Mouse (Mus musculus) liver, embryonic 13.5 days (tissue): ENCODE measurements around the gene Srrd. TPM values are rescaled to one million over a fixed set of nuclear protein-coding genes. Genes with fewer than 3 reads are reported as not detected.
"Not testable (repeated sequence)": the region's sequence is repeated elsewhere in the genome, so short reads cannot be mapped to it uniquely, and the experiment has no call there.

Experiments used
- ATAC-seq: fragments of 200-750 bp; cut with Nextera tagmentation; 2 replicates; pipeline ENCODE4 v1.8.0; 2017; ENCODE audit warnings: low read depth, mild to moderate bottlenecking, moderate number of reproducible peaks, moderate library complexity
- DNase-seq: peaks from one replicate; pipeline ENCODE4 v3.0.0; 2022
- H3K27ac ChIP-seq: fragments of 300-500 bp; sonication (generic); 2 replicates; pipeline ENCODE4 v1.5.1; 2015; ENCODE audit warnings: moderate library complexity, mild to moderate bottlenecking, inconsistent platforms
- H3K27me3 ChIP-seq: fragments of 300-500 bp; sonication (generic); 2 replicates; pipeline ENCODE4 v1.6.1; 2015; ENCODE audit warnings: mild to moderate bottlenecking, inconsistent platforms
- H3K36me3 ChIP-seq: fragments of 300-500 bp; sonication (generic); 2 replicates; pipeline ENCODE4 v1.6.1; 2015; ENCODE audit warnings: mild to moderate bottlenecking, inconsistent platforms
- H3K4me1 ChIP-seq: fragments of 300-500 bp; sonication (generic); replicated peaks from 2 replicates; pipeline ENCODE4 v1.6.1; 2015; ENCODE audit warnings: inconsistent platforms
- H3K4me2 ChIP-seq: fragments of 300-500 bp; sonication (generic); 2 replicates; pipeline ENCODE4 v1.6.1; 2015; ENCODE audit warnings: inconsistent platforms, mild to moderate bottlenecking, moderate library complexity
- H3K4me3 ChIP-seq: fragments of 300-500 bp; sonication (generic); replicated peaks from 2 replicates; pipeline ENCODE4 v1.5.1; 2015; ENCODE audit warnings: mild to moderate bottlenecking, inconsistent platforms
- H3K9ac ChIP-seq: fragments of 300-500 bp; sonication (generic); 2 replicates; pipeline ENCODE4 v1.6.1; 2015; ENCODE audit warnings: mild to moderate bottlenecking, inconsistent platforms
- H3K9me3 ChIP-seq: fragments of 300-500 bp; sonication (generic); replicated peaks from 2 replicates; pipeline ENCODE4 v1.6.1; 2016; ENCODE audit warnings: inconsistent platforms
- WGBS: fragments of 180-500 bp; shearing (Covaris S2); methylation state at CpG from one replicate; pipeline ENCODE4 v1.1.7; 2015; ENCODE audit not compliant: insufficient replicate concordance; 5-methylcytosine and 5-hydroxymethylcytosine counted together
- polyA plus RNA-seq: library from polyadenylated mRNA; unstranded; fragments of >200 nt; fragmentation: Nextera tagmentation; extraction: Ambion mirVana; gene quantifications from 2 replicates; pipeline ENCODE4 v1.2.1, GENCODE M21; 2015

Srrd gene
- polyA plus RNA-seq, 1 experiment from 2014 or later, result 20.2 TPM

DNA sequence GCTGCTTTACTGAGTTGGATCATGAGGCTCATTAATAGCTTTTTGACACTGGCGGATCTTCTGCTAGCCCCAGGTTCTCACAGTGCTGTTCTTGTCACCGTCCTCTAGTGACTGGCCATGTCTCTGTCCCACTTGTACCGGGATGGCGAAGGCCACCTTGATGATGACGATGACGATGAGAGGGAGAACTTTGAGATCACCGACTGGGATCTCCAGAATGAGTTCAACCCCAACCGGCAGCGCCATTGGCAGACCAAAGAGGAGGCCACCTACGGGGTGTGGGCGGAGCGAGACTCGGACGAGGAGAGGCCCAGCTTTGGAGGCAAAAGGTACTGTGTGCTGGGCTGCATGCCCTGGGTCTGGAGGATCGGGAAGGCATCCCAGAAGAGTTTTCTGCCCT, 15.0 kb downstream of the Srrd start:
- H3K9me3 ChIP-seq, result no peaks in the 10 kb centered on the region
- no peak overlapping the region for H3K9ac ChIP-seq
- peak overlapping the region; percentile 81; the same call in 1 of the 2 replicates for H3K4me2 ChIP-seq
- peak overlapping the region; percentile 99 for H3K4me3 ChIP-seq
- H3K36me3 ChIP-seq, result peaks cover 54% of the 10 kb centered on the region
- no peak overlapping the region for H3K27ac ChIP-seq
- no peaks in the 10 kb centered on the region for H3K27me3 ChIP-seq
- DNase-seq (no peak), ATAC-seq (no peak)
- peaks cover 39% of the 10 kb centered on the region for H3K4me1 ChIP-seq
- 86% methylated on average over 15 of the region's 15 CpGs for WGBS

GRCm38 (mm10) chr5:112326446-112327009, 16.3 kb downstream of the Srrd start:
- DNase-seq (no peak), ATAC-seq (0 out of 2 replicates have a peak, but pooled peaks have one; percentile 15)
- H3K27me3 ChIP-seq, result no peaks in the 10 kb centered on the region
- peak overlapping the region; percentile 99 for H3K4me3 ChIP-seq
- under 1% methylated on average over 33 of the region's 33 CpGs for WGBS
- H3K36me3 ChIP-seq, result peaks cover 41% of the 10 kb centered on the region
- H3K9me3 ChIP-seq, result no peaks in the 10 kb centered on the region
- H3K4me2 ChIP-seq, result peak overlapping the region; percentile 81
- H3K27ac ChIP-seq, result peak overlapping the region; percentile 83
- H3K9ac ChIP-seq, result peak overlapping the region; percentile 87
- peaks cover 39% of the 10 kb centered on the region for H3K4me1 ChIP-seq

- peak; percentile 89 for DNase-seq
- 5% methylated on average over 48 of the region's 48 CpGs for WGBS
- ATAC-seq, result peak; percentile 69
- H3K4me3 ChIP-seq, result peak within 1 kb of the TSS; percentile 99
- H3K36me3 ChIP-seq, result peaks cover 34% of the 10 kb centered on the region
- peaks cover 39% of the 10 kb centered on the region for H3K4me1 ChIP-seq
- H3K9ac ChIP-seq, result peak within 1 kb of the TSS; percentile 87
- H3K4me2 ChIP-seq, result peak within 1 kb of the TSS; percentile 81
- H3K27ac ChIP-seq, result peak within 1 kb of the TSS; percentile 83
- no peaks in the 10 kb centered on the region for H3K27me3 ChIP-seq
- H3K9me3 ChIP-seq, result no peaks in the 10 kb centered on the region
Measured at GRCm38 (mm10) chr5:112325546-112326445, 17.0 kb downstream of the Srrd start, which contains the start of gene Tfip11. Gene Tfip11, plus strand, starts transcription at chr5:112326358.

DNA sequence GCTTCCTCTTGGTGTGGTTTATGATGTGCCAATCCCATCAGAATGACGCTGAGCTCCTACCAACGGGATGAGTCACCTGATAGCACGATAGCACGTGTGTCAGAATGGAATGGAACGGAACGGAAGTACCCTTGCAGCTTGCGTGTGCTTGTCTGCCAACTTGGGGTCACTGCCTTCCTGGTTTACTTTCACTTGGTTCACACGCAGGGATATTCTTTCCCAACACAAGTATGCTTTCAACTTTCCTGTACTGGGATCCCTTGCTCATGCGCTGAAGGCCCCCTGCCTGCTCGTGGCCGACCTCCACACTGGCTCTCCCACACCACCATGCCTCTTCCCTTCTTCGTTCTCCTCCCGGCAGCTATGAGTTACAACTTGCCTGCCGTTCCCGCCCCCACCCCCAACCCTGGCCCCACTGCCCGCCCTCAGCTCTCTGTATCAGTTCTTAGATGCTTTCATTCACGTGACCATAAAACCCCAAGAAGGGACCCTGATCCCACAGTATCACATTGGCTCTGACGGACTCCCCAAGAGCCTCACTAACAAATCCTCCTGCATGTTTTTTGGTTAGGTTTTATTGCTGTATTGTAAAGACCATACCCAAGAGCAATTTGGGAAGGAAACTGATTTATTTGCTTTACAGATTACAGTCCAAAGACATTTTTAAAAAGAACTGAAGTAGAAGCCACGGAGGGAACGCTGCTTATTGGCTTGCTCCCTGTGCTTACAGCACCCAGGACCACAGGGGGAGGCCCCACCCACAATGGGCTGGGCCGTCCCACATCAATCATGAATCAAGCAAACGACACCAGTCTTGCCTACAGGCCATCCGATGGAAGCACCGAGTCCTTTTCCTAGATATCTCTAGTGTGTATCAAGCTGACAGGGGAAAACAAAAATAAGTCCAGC, 17.9 kb downstream of the Srrd start:
- DNase-seq (peak; percentile 74), ATAC-seq (peak; percentile 90)
- Histone ChIP-seq H3K9me3 (no peaks in the 10 kb centered on the region), H3K4me3 (peak overlapping the region; percentile 99), H3K9ac (peak overlapping the region; percentile 67), H3K27me3 (no peaks in the 10 kb centered on the region), H3K27ac (peak overlapping the region; percentile 83), H3K4me1 (peaks cover 45% of the 10 kb centered on the region), H3K4me2 (peak overlapping the region; percentile 81), H3K36me3 (peaks cover 25% of the 10 kb centered on the region)
- WGBS, result 11% methylated on average over 24 of the region's 24 CpGs

DNA sequence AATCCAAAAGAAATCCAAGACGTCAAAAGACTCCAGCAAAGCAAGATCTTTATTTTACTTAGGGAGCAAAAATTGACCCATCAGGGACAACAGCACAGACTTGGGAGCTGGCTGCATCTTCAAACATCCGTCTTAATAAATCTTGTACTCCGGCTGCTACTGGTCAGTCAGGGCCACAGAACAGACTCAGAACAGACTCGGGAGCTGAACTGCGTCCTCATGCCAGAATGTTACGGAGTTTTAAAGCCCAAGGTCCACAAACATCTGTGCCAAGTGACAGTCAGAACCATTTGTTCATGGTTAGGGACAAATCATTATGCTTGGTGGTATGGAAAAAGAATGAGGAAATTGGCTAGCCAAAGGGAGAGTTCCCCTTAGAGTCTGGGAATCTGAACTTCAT, 19.6 kb downstream of the Srrd start:
- H3K4me3 ChIP-seq, result no peak overlapping the region
- H3K9me3 ChIP-seq, result no peaks in the 10 kb centered on the region
- H3K4me2 ChIP-seq, result no peak overlapping the region
- no peak overlapping the region for H3K27ac ChIP-seq
- no peaks in the 10 kb centered on the region for H3K27me3 ChIP-seq
- H3K36me3 ChIP-seq, result peaks cover 8% of the 10 kb centered on the region
- WGBS, result 89% methylated on average over 6 of the region's 6 CpGs
- H3K4me1 ChIP-seq, result peaks cover 52% of the 10 kb centered on the region
- no peak for ATAC-seq
- no peak overlapping the region for H3K9ac ChIP-seq
- DNase-seq, result no peak

DNA sequence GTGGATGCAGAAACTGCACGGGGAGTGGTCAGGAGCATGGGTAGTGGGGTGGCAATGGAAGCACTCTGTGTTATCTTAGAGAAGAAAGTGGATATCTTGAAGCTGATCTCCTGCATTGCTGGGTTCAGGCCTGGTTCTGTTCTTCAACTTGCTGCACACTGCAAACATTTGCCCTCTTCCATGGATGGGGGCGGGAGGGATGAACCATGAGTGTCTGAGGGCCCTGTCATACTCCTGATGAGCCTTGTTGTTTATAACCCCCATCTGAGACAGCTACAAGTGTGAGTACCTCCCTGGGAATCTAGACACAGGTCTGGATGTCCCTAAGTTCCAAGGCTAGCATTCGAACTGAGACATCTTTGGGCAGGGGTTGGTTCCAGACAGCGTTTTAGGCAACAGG, 21.5 kb downstream of the Srrd start:
- H3K9ac ChIP-seq, result no peak overlapping the region
- WGBS, result 58% methylated on average over 4 of the region's 4 CpGs
- H3K27ac ChIP-seq, result no peak overlapping the region
- peaks cover 1% of the 10 kb centered on the region; the same call in 1 of the 2 replicates for H3K36me3 ChIP-seq
- H3K4me1 ChIP-seq, result peaks cover 45% of the 10 kb centered on the region
- no peak for DNase-seq
- no peak overlapping the region for H3K4me3 ChIP-seq
- no peak overlapping the region for H3K4me2 ChIP-seq
- no peaks in the 10 kb centered on the region for H3K27me3 ChIP-seq
- ATAC-seq, result no peak
- H3K9me3 ChIP-seq, result no peaks in the 10 kb centered on the region

- ATAC-seq (no peak), DNase-seq (no peak)
- Histone ChIP-seq H3K9ac (no peak overlapping the region), H3K4me3 (no peak overlapping the region), H3K4me2 (no peak overlapping the region), H3K27me3 (no peaks in the 10 kb centered on the region), H3K36me3 (peaks cover 6% of the 10 kb centered on the region), H3K9me3 (no peaks in the 10 kb centered on the region), H3K27ac (no peak overlapping the region), H3K4me1 (peaks cover 45% of the 10 kb centered on the region)
- 59% methylated on average over 6 of the region's 6 CpGs for WGBS
Measured at GRCm38 (mm10) chr5:112320936-112321335, 21.9 kb downstream of the Srrd start.

DNA sequence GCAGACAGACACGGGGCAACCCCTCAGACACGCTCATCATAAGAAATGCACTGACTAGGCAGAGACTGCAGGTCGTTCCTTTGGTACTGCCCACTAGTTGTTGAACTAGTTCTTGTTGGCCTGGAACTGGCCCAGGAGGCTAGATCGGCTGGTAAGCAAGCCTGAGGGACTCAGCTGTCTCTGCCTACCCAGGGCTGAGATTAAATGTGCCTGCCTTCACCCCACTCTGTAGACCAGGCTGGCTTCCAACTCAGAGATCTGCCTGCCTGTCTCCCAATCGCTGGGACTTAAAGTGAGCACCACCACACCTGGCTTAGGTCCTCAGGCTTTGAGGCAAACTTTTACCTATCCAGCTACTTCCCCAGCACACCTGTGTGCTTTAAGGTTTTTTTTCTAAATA, 22.5 kb downstream of the Srrd start:
- H3K4me3 ChIP-seq, result no peak overlapping the region
- WGBS, result 67% methylated on average over 5 of the region's 5 CpGs
- H3K4me2 ChIP-seq, result no peak overlapping the region
- no peak for DNase-seq
- H3K27me3 ChIP-seq, result no peaks in the 10 kb centered on the region
- H3K9me3 ChIP-seq, result no peaks in the 10 kb centered on the region
- no peak overlapping the region for H3K9ac ChIP-seq
- ATAC-seq, result no peak
- H3K4me1 ChIP-seq, result peaks cover 39% of the 10 kb centered on the region
- H3K36me3 ChIP-seq, result peaks cover 11% of the 10 kb centered on the region
- no peak overlapping the region for H3K27ac ChIP-seq

- DNase-seq (peak; percentile 53), ATAC-seq (peak; percentile 84)
- not testable (repeated sequence) for H3K27me3 ChIP-seq, H3K9me3 ChIP-seq, H3K9ac ChIP-seq, H3K4me3 ChIP-seq, H3K4me2 ChIP-seq, H3K27ac ChIP-seq
- WGBS, result 59% methylated on average over 2 of the region's 2 CpGs
- H3K4me1 ChIP-seq, result peaks cover 29% of the 10 kb centered on the region
- peaks cover 22% of the 10 kb centered on the region for H3K36me3 ChIP-seq
Measured at GRCm38 (mm10) chr5:112319343-112319742, 23.5 kb downstream of the Srrd start.

GRCm38 (mm10) chr5:112317328-112317727, 25.5 kb downstream of the Srrd start:
- H3K36me3 ChIP-seq, result peaks cover 41% of the 10 kb centered on the region
- H3K4me1 ChIP-seq, result peaks cover 22% of the 10 kb centered on the region
- no peak overlapping the region for H3K9ac ChIP-seq
- no peak overlapping the region for H3K4me3 ChIP-seq
- WGBS, result 37% methylated on average over 5 of the region's 5 CpGs
- H3K27ac ChIP-seq, result no peak overlapping the region
- no peak for ATAC-seq
- H3K9me3 ChIP-seq, result no peaks in the 10 kb centered on the region
- DNase-seq, result no peak
- no peak overlapping the region for H3K4me2 ChIP-seq
- H3K27me3 ChIP-seq, result no peaks in the 10 kb centered on the region

GRCm38 (mm10) chr5:112316468-112316867, 26.4 kb downstream of the Srrd start:
- H3K4me2 ChIP-seq, result no peak overlapping the region
- 73% methylated on average over 5 of the region's 5 CpGs for WGBS
- peaks cover 48% of the 10 kb centered on the region for H3K36me3 ChIP-seq

More at GRCm38 (mm10) chr5:112316468-112316867, 26.4 kb downstream of the Srrd start:
- Histone ChIP-seq H3K27me3 (no peaks in the 10 kb centered on the region), H3K4me3 (no peak overlapping the region), H3K9ac (no peak overlapping the region), H3K9me3 (no peaks in the 10 kb centered on the region), H3K4me1 (peaks cover 22% of the 10 kb centered on the region), H3K27ac (no peak overlapping the region)
- ATAC-seq, result no peak
- DNase-seq, result no peak
